Mouse (Mus musculus): ENCODE measurements around the gene Proz.

The Proz gene

DNA sequence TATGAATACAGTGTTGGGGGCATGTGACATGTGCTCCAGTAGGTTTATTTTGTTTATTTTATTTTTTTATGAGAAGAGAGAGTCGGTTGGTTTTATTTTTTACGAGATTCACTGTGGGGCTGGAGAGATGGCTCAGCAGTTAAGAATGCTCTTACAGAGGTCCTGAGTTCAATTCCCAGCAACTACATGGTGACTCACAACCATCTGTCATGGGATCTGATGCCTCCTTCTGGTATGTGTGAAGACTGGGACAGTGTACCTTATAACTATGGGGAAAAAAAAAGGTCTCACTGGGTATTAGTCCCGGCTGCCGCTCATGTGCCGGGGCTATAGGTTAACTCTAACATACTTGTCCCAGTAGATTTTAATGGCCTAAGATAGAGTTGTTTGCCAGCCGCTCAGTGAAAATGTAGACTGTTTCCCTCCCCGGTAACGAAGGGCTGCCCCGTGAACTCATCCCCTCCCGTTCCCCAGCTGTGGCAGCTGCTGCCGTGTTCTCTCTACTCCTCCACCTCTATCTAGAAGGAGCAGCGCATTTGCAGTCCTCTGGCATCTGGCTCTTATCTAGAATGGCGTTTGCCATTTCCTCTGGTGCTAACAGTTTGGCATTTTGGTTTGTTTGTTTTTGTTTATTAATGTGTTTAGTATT is 47.4 kb downstream of the Proz start:
- no peak for DNase-seq (ENCODE audit: low read depth, low spot score)

DNA sequence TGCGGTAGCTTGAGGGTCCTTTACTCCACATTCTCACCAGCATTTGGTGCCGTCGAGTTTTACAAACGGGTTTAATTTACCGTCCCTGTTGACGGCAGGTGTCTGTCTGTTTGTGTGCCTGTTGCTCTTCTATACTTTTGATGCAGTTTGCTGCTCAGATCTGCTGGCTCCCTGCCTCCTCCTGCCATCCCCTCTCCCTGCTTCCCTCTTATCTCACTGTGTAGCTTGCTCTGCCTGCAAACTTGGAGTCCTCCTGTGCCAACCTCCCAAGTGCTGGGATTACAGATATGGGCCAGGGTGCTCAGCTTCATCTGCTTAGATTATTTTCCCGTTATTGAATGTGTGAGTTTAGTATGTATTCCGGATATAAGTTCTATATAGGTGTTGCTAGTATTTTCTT is 48.3 kb downstream of the Proz start:
- DNase-seq (ENCODE audit: low read depth, low spot score) = no peak

DNA sequence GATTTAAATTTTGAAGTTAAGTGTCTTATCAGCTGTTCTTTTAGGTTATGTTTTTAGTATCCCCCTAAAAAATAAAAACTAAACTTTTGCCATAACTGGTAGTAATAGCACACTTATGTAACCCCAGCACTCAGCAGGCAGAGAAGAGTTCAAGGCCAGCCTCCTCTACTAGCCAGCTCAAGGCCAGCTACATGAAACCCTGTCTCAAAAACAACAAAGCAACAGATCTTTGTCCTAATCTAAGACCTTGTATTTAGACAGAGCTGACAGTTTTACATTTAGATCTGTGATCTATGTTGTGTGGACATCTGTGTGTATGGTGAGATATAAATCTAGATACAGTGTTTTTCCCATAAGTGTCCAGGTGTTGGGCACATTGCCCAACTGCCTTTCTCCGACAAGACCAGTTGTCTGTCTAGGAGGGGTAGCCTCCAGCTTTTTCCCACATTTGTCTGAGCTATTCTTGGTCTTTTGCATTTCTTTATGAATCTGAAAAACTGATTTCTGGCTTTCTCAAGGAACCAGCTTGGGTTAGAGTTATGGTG is 48.8 kb downstream of the Proz start:
- no peak for DNase-seq (ENCODE audit: low read depth, low spot score)

DNA sequence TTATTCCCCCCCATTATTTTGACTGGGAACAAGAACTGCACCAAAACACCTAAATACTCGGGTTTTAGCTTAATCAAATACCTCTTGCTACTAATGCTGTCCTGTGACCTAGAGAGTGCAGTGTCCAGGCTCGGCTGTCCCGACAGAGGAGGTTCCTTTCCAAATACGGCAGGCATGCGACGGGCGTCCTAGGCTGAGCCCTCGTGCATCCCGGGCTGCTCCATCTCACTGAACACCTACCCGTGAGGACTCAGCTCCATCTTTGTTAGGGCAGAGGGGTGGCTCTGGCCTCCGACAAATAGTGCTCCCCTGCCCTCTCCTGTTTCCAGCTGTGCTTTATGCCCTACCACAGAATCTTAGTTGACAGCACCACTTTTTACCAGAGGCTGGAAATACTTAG is 51.2 kb downstream of the Proz start:
- no peak for DNase-seq (ENCODE audit: low read depth, low spot score)

DNA sequence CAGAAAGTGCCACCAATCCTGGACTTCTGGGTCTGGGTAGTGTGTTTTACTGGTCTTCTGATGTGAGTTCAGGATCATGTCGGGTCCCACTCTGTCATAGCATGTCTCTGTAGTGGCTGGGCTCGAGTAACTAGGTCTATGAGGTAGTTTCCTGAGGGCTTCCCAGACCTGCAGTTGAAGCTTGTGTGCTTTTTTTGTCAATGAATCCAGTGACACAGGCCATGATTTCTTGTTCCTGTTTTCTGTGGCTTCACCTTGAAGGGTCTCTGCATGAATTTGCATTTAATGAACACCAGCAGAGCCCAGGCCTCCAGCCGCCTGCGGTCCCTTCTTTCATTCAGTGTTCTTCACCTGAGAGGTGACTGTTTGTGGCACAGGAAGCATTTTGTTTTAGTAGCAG is 52.5 kb downstream of the Proz start:
- no peak for DNase-seq (ENCODE audit: low read depth, low spot score)

DNA sequence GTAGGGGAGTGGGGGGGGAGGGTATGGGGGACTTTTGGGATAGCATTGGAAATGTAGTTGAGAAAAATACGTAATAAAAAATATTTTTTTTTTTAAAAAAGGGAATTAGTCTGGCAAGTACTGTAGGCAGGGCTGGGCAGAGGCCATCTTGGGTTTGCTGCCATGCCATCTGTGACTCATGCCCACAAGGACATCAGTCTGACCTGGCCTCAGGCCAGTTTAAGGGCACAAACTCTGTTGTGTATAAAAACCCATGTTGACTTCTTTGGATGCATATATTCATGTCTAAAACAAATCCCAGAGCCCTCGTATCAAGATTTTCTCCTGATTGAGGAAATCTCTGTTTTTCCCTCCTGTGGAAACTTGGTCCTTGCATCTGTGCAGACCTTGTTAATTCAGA is 56.4 kb downstream of the Proz start:
- no peak for DNase-seq (ENCODE audit: low read depth, low spot score)

DNA sequence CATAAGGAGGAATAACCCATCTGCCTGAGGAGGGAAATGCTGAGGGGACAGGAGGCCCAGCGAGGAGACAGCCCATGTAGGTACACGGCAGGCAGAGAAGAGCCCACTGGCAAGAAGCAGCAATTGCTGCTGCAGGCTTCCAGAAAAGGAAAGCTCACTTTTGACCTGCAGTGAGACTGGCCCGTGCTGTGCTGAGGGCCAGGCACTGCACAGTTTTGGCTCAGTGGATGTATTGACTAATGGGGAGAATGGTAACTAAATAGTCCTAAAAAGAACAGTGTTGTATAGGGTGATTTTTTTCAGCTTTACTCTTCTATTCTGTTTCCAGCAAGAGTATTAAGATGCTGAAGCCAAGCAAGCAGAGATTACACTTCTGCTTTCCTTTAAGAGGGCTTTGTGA is 57.8 kb downstream of the Proz start:
- DNase-seq (ENCODE audit: low read depth, low spot score) = no peak

DNA sequence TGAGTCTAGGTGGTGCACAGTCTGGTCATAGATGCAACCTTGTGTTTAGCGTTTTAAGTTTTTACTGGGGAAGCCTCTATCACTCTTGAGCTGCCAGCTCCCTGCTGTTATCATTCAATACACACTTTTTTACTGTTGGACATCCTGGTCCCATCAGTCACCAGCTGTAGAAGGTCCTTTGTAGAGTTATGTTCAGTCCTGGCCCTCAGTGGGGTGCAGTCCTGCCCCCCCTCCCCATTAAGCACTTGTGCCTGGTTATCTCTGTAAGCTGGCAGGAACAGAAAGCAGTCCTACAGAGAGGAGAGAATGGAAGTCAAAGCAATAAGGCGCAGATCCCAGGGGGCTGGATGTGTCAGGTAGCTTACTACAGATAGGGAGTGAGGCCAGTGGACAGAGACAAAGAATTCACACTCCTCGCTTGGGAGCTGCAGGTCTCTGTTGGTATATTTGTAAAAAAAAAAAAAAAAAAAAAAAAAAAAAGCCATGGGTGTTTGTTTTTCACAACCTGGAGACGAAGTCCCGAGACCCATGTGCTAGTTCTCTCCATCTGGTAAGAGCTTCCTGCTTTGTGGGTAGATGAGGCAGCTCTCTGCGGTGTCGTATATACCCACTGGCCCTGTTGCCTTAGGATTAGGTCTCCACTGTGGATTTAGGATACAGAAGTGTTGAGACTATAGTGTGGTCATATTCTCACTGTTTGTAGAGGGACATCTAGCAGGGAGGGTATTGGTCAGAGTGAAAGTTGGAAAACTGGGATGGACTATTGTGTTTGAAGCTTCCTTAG is 60.4 kb downstream of the Proz start:
- DNase-seq (ENCODE audit: low read depth, low spot score) = no peak

DNA sequence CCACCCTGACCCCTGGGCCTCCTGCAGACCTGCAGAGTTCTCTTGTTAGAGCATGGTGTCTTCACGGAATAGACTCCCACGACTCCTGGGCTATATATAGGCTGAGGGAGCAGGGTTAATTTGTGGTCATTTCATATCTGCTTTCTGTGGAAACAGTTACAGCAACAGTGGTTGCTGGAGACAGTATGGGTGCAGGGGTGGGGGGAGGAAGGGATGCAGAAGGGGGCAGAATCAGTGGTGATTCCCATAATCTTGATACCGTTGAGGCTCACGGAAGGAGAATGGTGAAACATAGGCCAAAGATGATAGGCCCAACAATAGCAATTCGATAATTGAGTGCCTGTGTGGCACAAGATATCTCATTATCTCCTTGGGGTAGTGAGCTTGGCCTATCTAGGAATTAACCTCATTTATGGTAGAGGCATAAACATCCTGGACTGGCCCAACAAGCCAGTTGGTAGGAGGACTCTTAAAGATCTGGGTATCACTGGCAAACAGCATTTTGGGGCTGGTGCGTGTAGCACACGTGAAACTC is 62.2 kb downstream of the Proz start:
- DNase-seq (ENCODE audit: low read depth, low spot score) = no peak

DNA sequence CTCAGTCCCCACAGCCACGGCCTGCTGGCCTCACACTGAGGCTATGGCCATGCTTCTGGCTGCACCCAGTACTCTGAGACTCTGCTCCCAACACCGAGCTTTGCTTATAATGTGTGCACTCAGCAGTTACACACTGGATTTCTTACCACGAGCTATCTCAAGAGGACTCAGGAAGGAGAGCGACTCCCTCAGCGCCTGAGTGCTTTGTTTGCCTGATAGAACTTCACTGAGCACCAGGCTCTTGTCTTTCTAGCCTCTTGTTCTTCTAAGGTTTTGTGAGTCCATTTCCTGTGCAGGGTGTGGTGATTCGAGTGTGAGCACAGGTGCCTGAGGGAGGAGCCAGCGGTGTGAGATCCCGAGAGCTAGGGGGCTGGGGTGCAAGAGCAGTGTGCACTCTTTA is 64.2 kb downstream of the Proz start:
- DNase-seq (ENCODE audit: low read depth, low spot score) = no peak
